Comparison of ENCODE assay signal across 30 mouse cellular contexts in the genomic region with DNA sequence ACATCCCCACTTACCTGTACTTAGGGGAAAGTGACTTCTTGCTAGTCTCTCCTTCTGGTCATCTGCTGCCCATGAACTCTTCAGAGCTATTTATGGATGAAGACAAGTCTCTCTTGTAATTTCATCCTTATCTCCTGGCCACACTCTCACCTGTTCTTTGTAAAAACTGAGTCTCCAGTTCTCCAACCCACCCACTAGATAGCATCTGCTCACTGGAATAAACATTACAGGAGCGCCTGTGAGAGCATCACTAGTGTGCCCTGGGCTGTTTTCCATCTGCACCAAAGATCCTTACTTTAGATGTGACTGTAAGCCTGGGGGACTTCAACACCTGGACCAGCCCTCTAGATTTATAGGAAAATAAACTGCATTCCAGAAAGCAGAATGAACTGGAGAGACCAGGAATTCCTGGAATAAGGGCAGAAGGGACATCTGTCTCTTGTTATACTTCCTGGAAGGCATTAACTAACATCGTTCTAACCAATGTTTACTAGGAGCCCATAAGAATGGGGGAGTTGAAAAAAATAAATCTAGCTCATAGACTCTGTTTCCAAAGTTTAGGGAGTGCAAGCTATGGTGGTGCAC. TPM values are rescaled to one million over a fixed set of nuclear protein-coding genes. Genes with fewer than 3 reads are reported as not detected.
DNase-seq lines count a peak whose midpoint lies in the region; ATAC-seq lines count a peak whose summit lies in the region.
"Had no signal": no experiment of that assay in that cellular context is flagged by ENCODE, and none has a peak within 500 bp of the region (broad histone marks: within the 10 kb centered on the region; RNA-seq: fewer than 3 reads in every experiment).

A gene (minus strand): TSS at position 51 of the 585 bp plus-strand sequence.

- no peaks in the 10 kb centered on the region for H3K9me3 ChIP-seq in heart, embryonic 11.5 days (replicated peaks; ENCODE audit: control insufficient read depth, low read length)
- H3K9me3 ChIP-seq in limb, embryonic 13.5 days, result no peaks in the 10 kb centered on the region
- H3K9me3 ChIP-seq: embryonic facial prominence, embryonic 15.5 days; heart, embryonic 12.5 days; heart, embryonic 15.5 days; hindbrain, embryonic 10.5 days; hindbrain, embryonic 13.5 days had no signal

- 66% methylated on average over 2 of the region's 2 CpGs for WGBS in heart, embryonic 11.5 days (ENCODE audit: insufficient replicate concordance)
- WGBS in limb, embryonic 13.5 days, result 19% methylated on average over 2 of the region's 2 CpGs

- H3K4me2 ChIP-seq in heart, embryonic 11.5 days, result no peak within 1 kb of the TSS
- H3K4me2 ChIP-seq in limb, embryonic 13.5 days (replicated peaks), result no peak within 1 kb of the TSS
- H3K4me2 ChIP-seq: embryonic facial prominence, embryonic 15.5 days; heart, embryonic 12.5 days; heart, embryonic 15.5 days; hindbrain, embryonic 13.5 days had no signal

- H3K4me1 ChIP-seq in heart, embryonic 11.5 days (ENCODE audit: control insufficient read depth, insufficient read depth, low read length), result no peaks in the 10 kb centered on the region
- peaks cover 7% of the 10 kb centered on the region; the same call in 1 of the 2 replicates for H3K4me1 ChIP-seq in limb, embryonic 13.5 days
- H3K4me1 ChIP-seq: embryonic facial prominence, embryonic 15.5 days; heart, embryonic 12.5 days; heart, embryonic 15.5 days; hindbrain, embryonic 10.5 days; hindbrain, embryonic 13.5 days had no signal

- no peak within 1 kb of the TSS for H3K9ac ChIP-seq in heart, embryonic 11.5 days (ENCODE audit: low read depth, low read length)
- H3K9ac ChIP-seq in limb, embryonic 13.5 days, result no peak within 1 kb of the TSS
- H3K9ac ChIP-seq: embryonic facial prominence, embryonic 15.5 days; forebrain, postnatal 0 days; heart, embryonic 12.5 days; heart, embryonic 15.5 days; hindbrain, embryonic 13.5 days had no signal

- no peak within 1 kb of the TSS for H3K27ac ChIP-seq in heart, embryonic 11.5 days (ENCODE audit: low read depth, low read length)
- H3K27ac ChIP-seq in limb, embryonic 13.5 days, result no peak within 1 kb of the TSS
- H3K27ac ChIP-seq: embryonic facial prominence, embryonic 15.5 days; heart, embryonic 15.5 days; hindbrain, embryonic 10.5 days; hindbrain, embryonic 13.5 days had no signal

- H3K27me3 ChIP-seq in heart, embryonic 11.5 days (ENCODE audit: control insufficient read depth, insufficient read depth, low read length), result no peaks in the 10 kb centered on the region
- H3K27me3 ChIP-seq in limb, embryonic 13.5 days, result no peaks in the 10 kb centered on the region
- H3K27me3 ChIP-seq: embryonic facial prominence, embryonic 15.5 days; heart, embryonic 12.5 days; heart, embryonic 15.5 days; hindbrain, embryonic 13.5 days had no signal

- no peaks in the 10 kb centered on the region for H3K36me3 ChIP-seq in heart, embryonic 11.5 days (ENCODE audit: control insufficient read depth, insufficient read depth, low read length)
- no peaks in the 10 kb centered on the region for H3K36me3 ChIP-seq in limb, embryonic 13.5 days
- H3K36me3 ChIP-seq: embryonic facial prominence, embryonic 15.5 days; heart, embryonic 12.5 days; heart, embryonic 15.5 days; hindbrain, embryonic 10.5 days; hindbrain, embryonic 13.5 days had no signal

- no peak for ATAC-seq in heart, embryonic 11.5 days (replicated peaks; ENCODE audit: insufficient number of reproducible peaks, low FRiP score, low TSS enrichment)
- peak; percentile 51; the same call in 1 of the 2 replicates for ATAC-seq in limb, embryonic 13.5 days (ENCODE audit: low FRiP score, low read depth)
- ATAC-seq: CD4-positive, CD25-positive, alpha-beta regulatory T cell, adult 4 months; forebrain, embryonic 14.5 days; forebrain, postnatal 0 days; hindbrain, embryonic 16.5 days; inflammation-experienced regulatory T-cells, adult 6 months; intestine, embryonic 16.5 days had no signal

- DNase-seq in heart, adult 11 months, result peak; percentile 50
- DNase-seq in forelimb bud, embryonic 11.5 days (ENCODE audit: low read depth, low spot score), result peak; percentile 70
- DNase-seq in c-Kit-positive CD71-positive TER-119-positive erythroid progenitor cells, embryonic 14.5 days (ENCODE audit: low spot score), result no peak
- no peak for DNase-seq in layer of hippocampus, adult 9-11 months
- DNase-seq: adrenal gland, adult 2 months; adrenal gland, postnatal 14 days; cerebellum, adult 11-12 months; cerebellum, adult 8-10 months; cerebellum, postnatal 10 days; cerebellum, postnatal 36 days; forebrain, postnatal 0 days; gastrocnemius, postnatal 10 days; gastrocnemius, postnatal 36 days; heart, postnatal 10 days; heart, postnatal 36 days had no signal

- H3K4me3 ChIP-seq in heart, embryonic 11.5 days (ENCODE audit: low read depth, low read length), result no peak within 1 kb of the TSS
- H3K4me3 ChIP-seq in limb, embryonic 13.5 days, result no peak within 1 kb of the TSS
- H3K4me3 ChIP-seq: embryonic facial prominence, embryonic 15.5 days; heart, embryonic 12.5 days; heart, embryonic 15.5 days; hindbrain, embryonic 10.5 days; hindbrain, embryonic 13.5 days had no signal

RNA-seq across cellular contexts. Expression of the gene that starts here (rescaled TPM):
- not detected in 2 replicates for polyA plus RNA-seq in heart, embryonic 11.5 days (2014; fragmentation: Nextera tagmentation; extraction: Ambion mirVana)
- 0.47 TPM in 1 of 2 replicates, not detected in the other for polyA plus RNA-seq in limb, embryonic 13.5 days (2015; fragmentation: Nextera tagmentation; extraction: Ambion mirVana)
- polyA plus RNA-seq: adrenal gland, adult 2 months; C2C12; CD4-positive, CD25-positive, alpha-beta regulatory T cell, adult 4 months; cortical plate, adult 2 months; embryonic facial prominence, embryonic 15.5 days; forebrain, embryonic 11.5 days; forebrain, embryonic 14.5 days; forebrain, postnatal 0 days; heart, embryonic 12.5 days; heart, embryonic 15.5 days; hindbrain, embryonic 10.5 days; hindbrain, embryonic 13.5 days; hindbrain, embryonic 16.5 days; inflammation-experienced regulatory T-cells, adult 6 months; intestine, embryonic 16.5 days had no signal

Comparison
In these comparisons a context has a peak if more than half of its experiments do, and no peak if none do; other contexts are left out.
1. Peak in ATAC-seq in limb, embryonic 13.5 days; RNA of the gene not detected or under 1 TPM.
2. DNase-seq: peak in heart, adult 11 months (single experiment) and forelimb bud, embryonic 11.5 days (single experiment); none in c-Kit-positive CD71-positive TER-119-positive erythroid progenitor cells, embryonic 14.5 days (single experiment) and layer of hippocampus, adult 9-11 months (single experiment).